Mouse (Mus musculus): ENCODE results near the gene Akap1. TPM values are rescaled to one million over a fixed set of nuclear protein-coding genes. Genes with fewer than 3 reads are reported as not detected.
A peak's percentile ranks its signal among the peaks of the same experiment; 100 is the strongest.

The Akap1 gene
- total RNA-seq, 1 experiment from 2014 or later, result 126 TPM

DNA sequence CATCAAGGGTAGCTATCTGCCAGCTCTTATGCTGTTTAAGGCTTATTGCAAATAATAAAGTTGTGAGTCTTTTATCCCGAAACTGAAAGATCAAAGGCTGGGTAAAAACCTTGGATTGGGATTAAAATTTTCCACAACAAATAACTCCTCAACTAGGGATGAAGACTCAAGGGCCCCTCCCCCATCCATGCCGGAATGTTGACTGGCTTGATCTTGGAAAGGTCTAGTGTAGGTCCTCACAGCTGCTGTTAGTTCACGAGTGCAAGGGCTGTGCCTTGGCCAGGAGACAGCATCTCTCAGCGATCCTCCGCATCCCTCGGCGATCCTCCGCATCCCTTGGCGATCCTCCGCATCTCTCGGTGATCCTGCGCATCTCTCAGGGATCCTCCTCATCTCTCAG, 13.6 kb upstream of the Akap1 start:
- no peak for DNase-seq

DNA sequence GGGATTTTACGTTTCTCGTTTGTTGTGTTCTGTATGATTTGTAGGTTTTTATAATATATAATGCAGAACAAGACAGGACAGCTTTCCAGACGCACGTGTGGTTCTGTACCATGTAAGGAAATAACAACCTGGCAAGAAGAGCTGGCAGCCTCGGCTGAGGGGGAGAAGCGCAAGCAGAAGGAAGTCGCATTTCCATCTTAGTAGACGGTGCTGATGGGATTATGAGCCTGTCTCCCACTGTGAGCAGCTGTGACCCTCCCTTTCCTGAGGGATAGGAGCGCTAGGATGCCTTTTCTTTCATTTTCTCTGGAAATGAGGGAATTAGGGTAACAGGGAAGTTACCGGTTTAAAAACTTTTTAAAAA, 9.3 kb upstream of the Akap1 start:
- no peak for DNase-seq

DNA sequence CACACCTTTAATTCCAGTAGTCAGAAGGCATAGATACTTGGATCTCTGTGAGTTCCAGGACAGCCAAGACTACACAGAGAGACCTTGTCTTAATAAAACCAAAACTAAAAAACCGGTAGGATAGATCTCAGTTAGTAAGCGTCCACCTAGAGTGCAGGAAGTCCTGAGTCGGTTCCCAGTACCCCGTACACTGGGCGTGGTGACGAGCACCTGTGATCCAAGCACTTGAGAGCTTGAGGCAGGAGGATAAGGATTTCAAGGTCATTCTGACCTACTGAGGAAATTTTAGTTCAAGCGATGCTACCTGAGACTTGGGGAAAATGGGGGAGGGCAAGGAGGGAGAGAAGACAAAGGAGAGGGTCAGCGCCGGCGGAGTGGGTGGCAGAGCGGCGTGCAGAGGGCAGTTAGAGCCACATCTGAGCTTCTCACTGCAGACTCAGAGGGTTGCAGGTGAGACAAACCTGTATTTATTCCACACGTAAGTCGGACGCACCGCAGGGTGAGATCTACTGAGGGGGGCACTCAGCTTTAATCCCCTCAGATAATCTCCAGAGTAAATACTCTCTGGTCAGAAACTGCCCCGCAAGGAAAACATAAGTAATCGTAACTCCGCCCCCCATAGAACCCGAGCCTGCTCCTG, 8.8 kb upstream of the Akap1 start:
- no peak for DNase-seq

DNA sequence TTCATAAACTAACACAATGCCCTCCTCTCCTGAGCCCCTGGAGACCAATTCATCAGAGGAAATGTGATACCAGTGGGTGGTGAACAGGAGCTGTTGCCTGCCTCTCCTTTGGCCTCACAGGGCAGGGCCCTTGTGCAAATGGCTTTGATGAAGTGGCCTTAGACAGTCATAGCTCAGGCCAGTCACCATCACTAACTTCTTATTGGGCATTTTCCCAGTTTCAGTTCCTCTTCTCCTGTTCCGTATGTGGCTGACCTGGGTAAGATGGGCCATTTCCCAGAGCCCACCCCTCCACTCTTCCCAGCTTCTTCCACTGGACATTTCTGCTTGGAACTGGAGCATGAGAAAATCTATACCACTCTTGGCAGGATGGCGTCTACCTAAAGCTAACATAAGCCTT, 5.1 kb upstream of the Akap1 start:
- no peak for DNase-seq

DNA sequence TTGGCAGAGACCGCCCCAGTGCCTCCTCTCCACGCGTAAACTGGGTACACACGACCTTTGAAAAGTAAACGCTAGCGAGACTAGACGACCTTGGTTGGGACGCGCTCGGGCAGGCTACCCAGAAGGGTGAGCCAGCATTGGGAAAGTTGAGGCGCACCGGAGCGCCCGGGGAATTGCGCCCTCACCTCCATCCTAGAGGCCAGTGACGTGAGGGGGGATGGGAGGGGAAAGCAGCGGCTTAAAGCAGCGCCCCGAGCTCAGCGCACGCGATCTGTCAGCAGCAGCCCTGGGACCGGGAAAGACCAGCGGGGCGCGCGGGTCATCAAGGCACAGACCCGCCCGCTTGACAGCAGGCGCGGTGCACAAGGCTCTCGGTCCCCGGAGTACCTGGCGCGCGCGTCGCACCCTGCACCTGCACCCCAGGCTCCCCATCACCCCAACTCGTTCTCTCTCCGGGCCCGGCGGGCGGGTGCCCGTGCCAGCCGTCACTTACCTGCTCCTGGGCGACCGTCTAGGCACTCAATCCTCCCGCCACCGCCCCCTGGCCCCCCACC, 405 bp downstream of the Akap1 start:
- DNase-seq, result peak; percentile 69

DNA sequence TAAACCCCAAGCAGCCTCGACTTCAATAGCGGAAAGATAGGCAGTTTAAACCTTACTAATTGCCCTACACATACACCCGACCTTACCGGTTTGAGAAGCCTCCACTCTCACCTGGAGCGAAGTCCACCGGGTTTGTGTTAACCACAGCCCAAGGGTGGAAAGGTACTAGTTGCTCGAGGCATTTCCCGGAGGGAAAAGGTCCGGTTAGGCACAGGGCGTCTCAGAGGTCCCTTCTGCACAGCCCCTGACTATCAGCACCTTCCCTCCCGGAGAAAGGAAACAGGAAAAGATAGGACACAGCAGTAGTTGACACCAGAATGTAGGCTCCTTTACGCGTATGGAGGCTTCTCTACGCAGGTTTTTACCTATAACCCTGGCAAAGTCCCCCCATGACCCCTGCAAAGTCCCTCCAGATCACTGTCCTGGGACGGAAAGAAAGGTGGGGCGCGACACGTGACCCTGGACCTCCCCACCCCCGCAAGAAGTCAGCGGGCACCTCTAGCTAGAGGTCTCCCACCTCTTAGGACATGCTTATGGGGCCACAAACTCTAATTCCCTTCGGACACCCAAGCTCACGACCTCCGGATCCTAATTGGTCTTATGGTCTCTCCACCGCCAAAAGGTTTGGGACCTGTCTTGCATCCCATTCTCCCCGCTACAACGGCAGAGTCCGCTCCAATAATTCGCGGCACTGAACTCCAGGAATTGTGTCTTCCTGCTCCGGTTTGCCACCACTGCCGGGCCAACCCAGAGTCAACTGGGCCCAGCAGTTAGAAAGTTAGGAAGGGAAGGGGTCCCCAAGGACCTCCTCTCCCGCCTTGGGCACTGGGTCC, 1.1 kb downstream of the Akap1 start:
- peak; percentile 36 for DNase-seq

DNA sequence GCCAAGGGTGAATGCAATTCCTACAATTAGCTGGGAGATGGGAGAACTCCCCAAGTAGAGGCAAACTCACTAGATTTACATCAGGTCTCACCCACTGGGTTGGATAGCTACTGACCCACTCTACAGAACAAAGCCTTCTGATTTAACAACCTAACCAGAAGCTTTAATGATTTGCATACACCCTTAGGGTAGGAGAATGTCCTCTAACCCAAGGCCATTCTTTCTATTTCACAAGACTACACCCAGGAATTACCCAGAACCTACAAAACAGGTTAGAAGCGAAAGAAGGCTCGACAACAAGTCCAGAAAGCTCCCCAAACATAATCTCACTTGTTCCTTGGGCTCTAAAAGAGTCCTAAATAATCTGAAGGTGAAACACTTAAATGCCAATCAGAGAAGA, 2.0 kb downstream of the Akap1 start:
- DNase-seq, result no peak

DNA sequence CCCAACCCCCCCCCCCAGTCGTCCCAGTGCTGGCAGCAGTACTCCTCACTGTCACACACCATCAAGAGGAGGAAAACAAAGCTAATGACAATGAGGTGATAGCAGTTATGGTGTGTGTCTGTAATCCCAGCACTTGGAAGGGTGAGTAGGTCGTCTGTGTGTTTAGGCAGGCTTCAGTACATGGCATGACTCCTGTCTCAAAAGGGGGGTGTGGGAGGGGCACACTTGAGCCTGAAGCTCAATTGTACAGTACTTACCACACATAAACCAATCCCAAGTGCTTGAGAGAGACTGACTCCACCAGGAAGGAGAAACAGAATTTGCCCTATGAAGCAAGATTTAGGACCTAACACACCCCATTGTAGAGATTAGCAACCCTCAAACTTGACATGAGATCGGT, 3.3 kb downstream of the Akap1 start:
- no peak for DNase-seq

DNA sequence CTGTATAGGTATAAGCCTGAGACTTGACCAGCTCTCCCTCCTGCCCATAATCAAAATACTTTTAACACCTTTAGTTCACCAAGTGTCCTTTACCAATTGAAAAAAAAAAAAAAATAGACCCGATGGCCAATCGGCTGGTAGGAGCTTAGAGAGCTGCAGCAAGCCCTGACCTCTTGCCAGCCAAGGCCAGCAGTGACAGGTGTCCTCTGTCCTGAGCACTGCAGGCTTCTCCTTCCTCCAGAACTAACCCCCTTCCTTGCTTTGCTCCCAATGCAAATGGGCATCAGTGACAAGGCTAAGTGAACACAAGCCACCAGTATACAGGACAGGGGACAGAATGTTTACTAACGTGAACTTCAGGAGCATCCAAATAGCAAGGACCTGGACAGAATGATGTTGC, 3.7 kb downstream of the Akap1 start:
- no peak for DNase-seq

DNA sequence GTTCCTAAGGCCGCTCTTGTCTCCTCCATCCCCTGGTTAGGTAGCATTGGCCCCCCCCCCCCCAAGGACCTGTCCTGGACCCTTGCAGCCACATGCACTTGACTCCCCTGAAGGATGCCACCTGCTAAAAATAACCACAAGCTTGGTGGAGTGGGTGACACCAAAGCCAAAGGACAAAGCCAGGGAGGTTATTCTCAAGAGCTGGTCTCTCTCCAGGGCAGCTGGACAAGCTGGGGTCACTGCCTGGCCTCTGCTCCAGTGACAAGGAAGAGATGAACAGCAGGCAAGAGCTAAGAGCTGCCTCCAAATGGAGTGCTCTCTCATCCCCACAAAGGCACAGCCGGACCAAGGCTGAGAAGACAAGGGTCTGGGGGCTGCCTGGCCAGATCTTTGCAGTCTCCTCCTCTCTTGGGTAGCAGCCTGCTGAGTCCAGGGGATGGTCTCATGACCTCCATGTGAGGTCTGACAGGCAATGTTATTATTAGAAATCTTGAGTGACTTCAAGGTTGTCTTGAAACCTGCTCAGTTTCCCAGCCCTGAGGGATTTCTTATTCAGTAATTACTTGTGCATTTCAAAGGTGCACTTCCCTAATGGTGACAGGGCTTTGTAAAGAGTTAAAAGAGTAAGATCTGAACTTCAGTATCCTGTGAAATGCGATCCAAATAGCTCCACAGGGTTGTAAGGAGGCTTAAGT, 6.9 kb downstream of the Akap1 start:
- no peak for DNase-seq

DNA sequence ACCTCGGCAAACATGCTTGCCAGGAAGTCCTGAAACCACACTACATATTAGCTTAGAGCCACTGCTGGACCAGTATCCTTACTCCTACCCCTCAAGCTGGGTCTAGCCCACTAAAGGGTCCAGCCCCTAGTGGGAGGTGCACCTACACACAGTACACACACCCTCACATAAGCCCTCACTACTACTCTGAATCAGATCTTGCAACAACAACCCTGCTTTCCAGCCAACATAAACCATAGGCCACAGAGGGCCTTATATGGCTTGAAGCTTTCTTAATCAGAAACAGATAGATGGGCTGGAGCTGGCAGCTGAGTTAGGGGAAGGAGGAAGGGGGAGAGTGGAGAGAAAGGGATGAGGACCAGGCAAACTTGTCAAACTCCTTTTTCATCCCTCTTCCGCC, 8.0 kb downstream of the Akap1 start:
- no peak for DNase-seq

DNA sequence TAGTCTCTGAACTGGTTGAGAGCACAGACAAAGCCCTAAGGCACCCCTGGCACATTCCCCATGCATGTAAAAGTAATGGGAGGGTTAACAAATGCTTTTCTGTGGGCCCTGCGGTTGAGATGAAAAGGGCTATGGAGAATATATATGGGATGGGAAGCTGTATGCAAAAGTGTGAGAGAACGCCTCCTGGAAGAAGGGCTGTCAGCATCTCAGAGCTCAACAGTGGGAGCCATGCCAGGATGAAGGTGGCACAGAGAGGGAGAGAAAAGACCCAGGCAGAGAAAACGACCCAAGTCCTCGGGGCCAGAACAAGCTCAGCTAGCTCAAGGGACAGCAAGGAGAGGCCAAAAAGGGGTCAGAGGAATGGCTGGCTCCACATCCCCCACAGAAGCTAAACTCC, 8.6 kb downstream of the Akap1 start:
- no peak for DNase-seq

DNA sequence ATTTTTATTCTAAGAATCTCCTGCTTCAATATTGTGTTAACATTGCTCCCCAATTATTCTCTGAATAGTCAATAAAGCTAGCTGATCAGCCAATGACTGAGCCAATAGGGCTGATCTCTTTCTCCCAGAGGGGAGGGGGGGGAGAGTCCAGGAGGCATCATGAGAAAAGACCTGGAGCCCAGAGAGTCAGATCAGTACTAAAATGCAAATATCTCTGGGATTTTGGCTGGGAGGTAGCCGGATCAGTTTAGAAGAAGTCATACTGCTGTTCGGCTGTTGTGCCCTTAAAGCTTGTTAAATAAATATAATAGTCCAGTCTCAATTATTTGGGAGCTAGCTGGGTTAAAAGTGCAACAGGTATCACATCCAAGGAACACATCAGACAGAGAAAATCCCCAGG, 10.8 kb downstream of the Akap1 start:
- no peak for DNase-seq

DNA sequence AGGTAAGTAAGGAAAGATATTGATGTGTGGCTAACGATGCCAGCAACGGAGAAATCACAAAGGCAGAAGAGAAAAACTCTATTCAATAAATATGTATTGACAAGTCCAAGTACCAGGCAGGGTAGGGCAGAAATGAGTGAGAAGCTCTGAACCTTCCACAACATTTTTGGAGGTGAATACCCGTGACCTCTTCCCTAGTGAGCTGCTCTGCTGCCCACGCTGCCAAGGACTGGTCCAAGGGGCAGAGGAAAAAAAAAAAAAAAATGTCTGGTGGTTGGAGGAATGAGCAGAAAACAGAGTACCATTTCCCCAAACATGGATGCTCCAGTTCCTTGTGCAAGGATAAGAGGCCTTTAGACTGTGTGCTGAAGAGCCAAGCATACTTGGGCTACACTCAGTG, 11.6 kb downstream of the Akap1 start:
- DNase-seq, result no peak

DNA sequence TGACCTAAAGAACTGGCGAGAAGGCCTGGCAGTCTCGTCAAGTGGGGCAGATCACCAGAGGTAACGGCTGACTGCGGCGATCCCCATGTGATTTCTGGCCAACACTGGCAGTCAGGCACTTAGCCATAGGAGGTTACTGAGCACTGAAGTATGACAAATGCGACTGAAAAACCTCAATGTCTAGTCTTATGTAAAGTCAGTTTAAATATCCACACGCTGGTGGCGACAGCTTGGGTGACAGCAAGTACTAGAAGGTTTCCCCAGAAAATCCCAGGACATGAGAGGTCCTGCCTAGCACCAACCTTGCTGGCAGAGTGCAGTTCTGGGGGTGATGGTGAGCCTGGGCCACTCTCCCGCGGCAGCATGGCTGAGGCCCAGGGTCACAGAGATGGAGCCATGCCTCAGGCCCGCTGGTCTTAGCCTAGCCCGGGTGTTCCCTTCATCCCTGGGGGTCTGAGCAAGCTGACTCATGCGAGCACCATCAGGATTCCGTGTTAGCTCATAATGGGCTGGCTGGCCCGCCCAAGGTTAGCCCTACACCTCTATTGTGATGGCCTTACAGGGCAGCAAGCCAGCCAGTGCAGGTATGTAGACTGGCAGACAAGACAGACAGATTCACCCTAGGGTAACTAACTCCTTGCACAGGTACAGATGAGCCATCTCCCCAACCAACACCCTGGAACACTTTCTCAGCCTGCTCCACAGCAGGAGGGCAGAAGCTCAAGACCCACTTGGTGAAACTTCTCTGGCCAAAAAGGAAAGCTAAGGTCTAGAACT, 13.1 kb downstream of the Akap1 start:
- no peak for DNase-seq

DNA sequence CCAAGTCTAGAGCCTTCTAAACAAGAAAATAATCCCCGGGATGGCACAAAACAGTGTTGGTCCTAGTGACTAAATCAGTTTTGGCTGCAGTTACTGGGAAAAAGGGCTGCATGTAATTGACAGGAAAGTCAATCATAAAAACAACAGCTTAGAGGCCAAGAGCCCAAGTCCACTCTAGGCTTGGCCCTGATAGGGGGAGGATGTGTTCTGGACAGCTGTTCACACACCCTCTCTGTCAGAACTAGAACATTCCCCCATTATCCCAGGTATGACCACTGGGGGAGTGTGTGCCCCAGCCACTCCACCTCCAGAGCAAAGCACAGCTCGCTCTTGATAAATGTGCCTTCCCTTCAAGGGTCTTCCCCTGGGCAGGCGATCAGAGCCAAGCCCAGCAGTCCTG, 14.7 kb downstream of the Akap1 start:
- no peak for DNase-seq

DNA sequence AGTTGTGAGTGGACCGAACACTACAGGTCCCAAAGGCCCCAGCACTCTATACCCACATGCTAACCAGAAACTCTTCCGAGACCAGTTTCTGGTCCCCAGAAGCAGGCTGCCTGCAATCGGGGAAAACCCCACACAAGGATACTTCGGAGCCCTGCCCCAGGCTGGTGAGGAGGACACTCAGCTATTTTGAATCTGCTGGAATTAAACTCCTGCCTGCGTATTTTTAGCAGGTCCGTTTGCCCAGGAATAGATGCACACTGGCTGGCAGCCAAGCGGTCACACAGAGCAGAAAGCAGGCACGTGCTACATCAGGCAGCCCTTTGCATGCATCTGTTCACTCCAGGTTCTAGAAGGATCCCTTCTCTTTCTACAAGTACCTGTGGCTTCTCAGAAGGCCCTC, 15.1 kb downstream of the Akap1 start:
- peak; percentile 83 for DNase-seq

DNA sequence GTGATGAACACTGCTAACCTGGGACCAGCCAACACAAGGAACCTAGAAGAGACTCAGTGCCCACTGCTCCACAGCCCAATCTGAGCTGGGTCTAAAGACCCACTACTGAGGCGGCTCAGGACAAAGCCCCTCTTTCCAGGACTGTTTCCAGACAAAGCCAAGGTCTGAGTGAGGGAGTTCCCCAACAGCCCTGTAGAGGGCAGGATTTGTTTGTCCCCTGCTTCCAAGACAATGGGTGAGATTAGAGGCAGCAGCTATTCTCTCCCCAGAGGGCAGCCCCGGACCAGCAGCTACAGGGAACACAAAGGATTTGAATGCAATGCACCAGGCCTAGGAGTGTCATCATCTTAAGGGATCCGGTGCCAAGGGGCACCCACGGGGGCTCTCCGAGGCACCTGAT, 15.8 kb downstream of the Akap1 start:
- peak; percentile 59 for DNase-seq

DNA sequence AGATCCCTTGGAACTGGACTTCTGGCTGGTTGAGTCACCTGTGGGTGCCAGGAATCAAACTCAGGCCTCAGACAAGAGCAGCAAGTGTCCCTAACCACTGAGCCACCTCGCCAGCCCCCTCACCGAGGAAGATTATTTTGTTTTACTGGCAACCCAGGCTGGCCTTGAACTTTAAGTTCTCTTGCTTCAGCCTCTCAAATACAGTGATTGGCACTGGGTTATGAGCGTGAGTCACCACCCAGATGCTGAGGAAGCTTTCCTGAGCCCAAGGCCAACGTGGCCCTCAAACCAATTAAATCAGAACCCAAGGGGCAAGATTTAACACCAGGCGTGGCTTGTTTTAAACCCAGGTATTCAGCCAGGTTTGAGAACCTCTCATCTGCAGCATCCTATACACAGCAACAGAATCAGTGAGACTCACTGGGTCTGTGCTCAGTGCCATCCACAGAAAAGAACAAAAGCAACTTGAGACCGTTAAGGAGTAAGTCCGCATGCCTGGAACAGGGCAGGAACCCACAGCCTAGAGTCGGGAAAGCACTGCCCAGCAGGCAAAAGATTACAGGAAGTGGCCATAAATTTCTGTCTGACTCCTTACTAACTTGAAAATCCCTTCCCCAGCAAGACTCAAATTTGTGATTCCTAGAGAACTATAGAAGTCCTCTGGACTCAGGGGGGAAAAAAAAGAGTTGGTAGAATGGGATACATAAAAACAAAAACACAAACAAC, 16.9 kb downstream of the Akap1 start:
- DNase-seq, result peak; percentile 69

DNA sequence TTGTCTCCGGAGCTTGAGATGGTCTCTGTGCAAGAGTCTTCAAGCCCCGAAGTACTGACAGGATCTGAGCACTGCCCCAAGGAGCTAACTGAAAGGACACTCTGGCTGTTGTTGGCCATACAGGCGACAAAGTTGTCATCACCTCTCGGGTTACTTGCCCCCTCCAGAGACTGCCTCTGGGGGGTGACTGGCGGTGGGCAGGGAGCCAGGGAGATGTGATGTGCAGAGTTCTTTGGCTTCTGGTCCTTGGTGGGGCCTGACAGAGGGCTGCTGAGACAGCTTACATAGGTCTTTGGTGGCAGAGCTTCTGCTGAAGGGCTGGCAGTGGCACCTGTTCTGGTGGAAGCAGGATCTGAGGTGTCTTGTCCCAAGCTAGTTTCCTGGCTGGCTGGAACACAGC, 20.0 kb downstream of the Akap1 start:
- no peak for DNase-seq

DNA sequence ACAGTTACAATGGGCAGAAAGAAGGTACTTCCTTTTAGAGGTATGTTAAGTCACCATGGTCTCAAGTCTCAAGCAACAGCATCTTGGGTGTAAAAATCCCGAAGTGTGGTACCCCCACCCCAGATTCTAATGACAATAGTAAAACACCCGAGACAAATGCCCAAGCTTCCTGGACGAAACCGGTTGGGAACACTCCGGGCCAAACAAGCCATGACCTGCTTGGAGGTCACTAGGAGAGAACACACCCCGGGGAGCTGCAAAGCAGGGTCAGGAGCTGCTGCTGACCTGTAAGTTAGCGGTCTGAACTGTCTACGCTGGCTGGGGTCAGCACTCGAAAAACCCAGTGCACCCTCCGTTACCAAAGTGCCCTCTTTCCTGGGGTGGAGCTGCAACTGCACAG, 21.1 kb downstream of the Akap1 start:
- no peak for DNase-seq

All from adrenal gland, postnatal 25 days (tissue).